In genomic region chr13:55177903-55178496, GRCm38 (mm10) we compare ENCODE assay signal across 10 mouse cellular contexts. TPM values are rescaled to one million over a fixed set of nuclear protein-coding genes. Genes with fewer than 3 reads are reported as not detected.
DNase-seq lines count a peak whose midpoint lies in the region; ATAC-seq and TF ChIP-seq lines count a peak whose summit lies in the region.
"Had no signal": no experiment of that assay in that cellular context is flagged by ENCODE, and none has a peak within 500 bp of the region (broad histone marks: within the 10 kb centered on the region; RNA-seq: fewer than 3 reads in every experiment).

No protein-coding gene starts in this region.

- ATAC-seq in hindbrain, embryonic 16.5 days = no peak
- ATAC-seq in midbrain, embryonic 11.5 days (ENCODE audit: low FRiP score) = no peak
- ATAC-seq in midbrain, embryonic 16.5 days = no peak
- ATAC-seq in forebrain, embryonic 15.5 days (replicated peaks) = no peak
- ATAC-seq in activated CD4-positive, CD25-positive, alpha-beta regulatory T cell, adult 4 months = no peak
- ATAC-seq: Patski had no signal

- H3K4me2 ChIP-seq in hindbrain, embryonic 16.5 days (ENCODE audit: low read length) = no peak overlapping the region
- H3K4me2 ChIP-seq in midbrain, embryonic 11.5 days = no peak overlapping the region
- H3K4me2 ChIP-seq in midbrain, embryonic 16.5 days (ENCODE audit: low read length) = no peak overlapping the region
- no peak overlapping the region for H3K4me2 ChIP-seq in forebrain, embryonic 15.5 days (replicated peaks)

- WGBS in hindbrain, embryonic 16.5 days = 64% methylated on average over 4 of the region's 4 CpGs
- 63% methylated on average over 4 of the region's 4 CpGs for WGBS in hindbrain, embryonic 10.5 days
- WGBS in midbrain, embryonic 11.5 days = 65% methylated on average over 4 of the region's 4 CpGs
- 65% methylated on average over 4 of the region's 4 CpGs for WGBS in midbrain, embryonic 16.5 days
- WGBS in forebrain, embryonic 15.5 days = 71% methylated on average over 4 of the region's 4 CpGs
- 63% methylated on average over 4 of the region's 4 CpGs for WGBS in olfactory bulb, adult 2 months

- H3K9me3 ChIP-seq in hindbrain, embryonic 16.5 days (ENCODE audit: control insufficient read depth, low read length) = no peaks in the 10 kb centered on the region
- no peaks in the 10 kb centered on the region for H3K9me3 ChIP-seq in hindbrain, embryonic 10.5 days
- H3K9me3 ChIP-seq in midbrain, embryonic 11.5 days (ENCODE audit: control insufficient read depth, low read length) = no peaks in the 10 kb centered on the region
- H3K9me3 ChIP-seq in midbrain, embryonic 16.5 days (replicated peaks; ENCODE audit: control insufficient read depth, low read length, poor library complexity, severe bottlenecking) = no peaks in the 10 kb centered on the region
- no peaks in the 10 kb centered on the region for H3K9me3 ChIP-seq in forebrain, embryonic 15.5 days

- H3K36me3 ChIP-seq in hindbrain, embryonic 16.5 days (ENCODE audit: control insufficient read depth, insufficient read depth, low read length) = no peaks in the 10 kb centered on the region
- H3K36me3 ChIP-seq in hindbrain, embryonic 10.5 days = no peaks in the 10 kb centered on the region
- no peaks in the 10 kb centered on the region for H3K36me3 ChIP-seq in midbrain, embryonic 11.5 days (ENCODE audit: control insufficient read depth, insufficient read depth, low read length)
- no peaks in the 10 kb centered on the region for H3K36me3 ChIP-seq in midbrain, embryonic 16.5 days (ENCODE audit: control insufficient read depth, insufficient read depth, low read length)
- H3K36me3 ChIP-seq in forebrain, embryonic 15.5 days = no peaks in the 10 kb centered on the region

- H3K9ac ChIP-seq in hindbrain, embryonic 16.5 days (ENCODE audit: low read depth, low read length) = no peak overlapping the region
- H3K9ac ChIP-seq in midbrain, embryonic 11.5 days (ENCODE audit: low read length) = no peak overlapping the region
- no peak overlapping the region for H3K9ac ChIP-seq in midbrain, embryonic 16.5 days (ENCODE audit: low read depth, low read length)
- H3K9ac ChIP-seq in forebrain, embryonic 15.5 days (replicated peaks) = no peak overlapping the region

- no peaks in the 10 kb centered on the region for H3K27me3 ChIP-seq in hindbrain, embryonic 16.5 days (replicated peaks; ENCODE audit: control insufficient read depth, insufficient read depth, low read length)
- H3K27me3 ChIP-seq in hindbrain, embryonic 10.5 days (ENCODE audit: insufficient read depth, poor library complexity, severe bottlenecking) = peaks cover 10% of the 10 kb centered on the region; the same call in 1 of the 2 replicates
- no peaks in the 10 kb centered on the region for H3K27me3 ChIP-seq in midbrain, embryonic 11.5 days (ENCODE audit: control insufficient read depth, insufficient read depth, low read length)
- no peaks in the 10 kb centered on the region for H3K27me3 ChIP-seq in midbrain, embryonic 16.5 days (ENCODE audit: control insufficient read depth, insufficient read depth, low read depth, low read length)
- no peaks in the 10 kb centered on the region for H3K27me3 ChIP-seq in forebrain, embryonic 15.5 days
- H3K27me3 ChIP-seq: Patski had no signal

- DNase-seq in hindbrain, embryonic 10.5 days (ENCODE audit: low spot score) = no peak
- DNase-seq in midbrain, embryonic 11.5 days (ENCODE audit: low spot score, missing footprints) = peak; percentile 87
- no peak for DNase-seq in thymus, postnatal 4 days

- H3K27ac ChIP-seq in hindbrain, embryonic 16.5 days (ENCODE audit: low read depth, low read length) = peak overlapping the region; percentile 29; the same call in 1 of the 2 replicates
- H3K27ac ChIP-seq in hindbrain, embryonic 10.5 days = no peak overlapping the region
- H3K27ac ChIP-seq in midbrain, embryonic 11.5 days (ENCODE audit: low read depth, low read length) = no peak overlapping the region
- no peak overlapping the region for H3K27ac ChIP-seq in midbrain, embryonic 16.5 days (ENCODE audit: low read length)
- peak overlapping the region; percentile 34; the same call in 1 of the 2 replicates for H3K27ac ChIP-seq in forebrain, embryonic 15.5 days (replicated peaks)
- no peak overlapping the region for H3K27ac ChIP-seq in olfactory bulb, adult 2 months (ENCODE audit: insufficient read depth, low read depth, low read length)

- no peaks in the 10 kb centered on the region for H3K4me1 ChIP-seq in hindbrain, embryonic 16.5 days (ENCODE audit: control insufficient read depth, insufficient read depth, low read depth, low read length)
- H3K4me1 ChIP-seq in hindbrain, embryonic 10.5 days (replicated peaks) = peaks cover 11% of the 10 kb centered on the region; the same call in 1 of the 2 replicates
- no peaks in the 10 kb centered on the region for H3K4me1 ChIP-seq in midbrain, embryonic 11.5 days (ENCODE audit: control insufficient read depth, insufficient read depth, low read length)
- no peaks in the 10 kb centered on the region for H3K4me1 ChIP-seq in midbrain, embryonic 16.5 days (ENCODE audit: control insufficient read depth, insufficient read depth, low read length)
- peaks cover 7% of the 10 kb centered on the region for H3K4me1 ChIP-seq in forebrain, embryonic 15.5 days
- H3K4me1 ChIP-seq in olfactory bulb, adult 2 months (ENCODE audit: control insufficient read depth, insufficient read depth, low read length) = peaks cover 6% of the 10 kb centered on the region

- 0 out of 2 replicates have a peak, but pooled peaks have one; percentile 10 for TF ChIP-seq POLR2A in olfactory bulb, adult 2 months (IDR thresholded peaks at IDR 0.05; ENCODE audit: insufficient read depth, low read depth, low read length)

- H3K4me3 ChIP-seq in hindbrain, embryonic 16.5 days (ENCODE audit: low read length) = no peak overlapping the region
- H3K4me3 ChIP-seq in hindbrain, embryonic 10.5 days = no peak overlapping the region
- no peak overlapping the region for H3K4me3 ChIP-seq in midbrain, embryonic 11.5 days (ENCODE audit: low read depth, low read length)
- H3K4me3 ChIP-seq in midbrain, embryonic 16.5 days (ENCODE audit: low read depth, low read length) = no peak overlapping the region
- no peak overlapping the region for H3K4me3 ChIP-seq in forebrain, embryonic 15.5 days
- H3K4me3 ChIP-seq in olfactory bulb, adult 2 months (ENCODE audit: insufficient read depth, low read depth, low read length) = no peak overlapping the region
- H3K4me3 ChIP-seq: erythroblast, embryonic 14.5 days had no signal

- no peak for TF ChIP-seq CTCF in olfactory bulb, adult 2 months (IDR thresholded peaks at IDR 0.05; ENCODE audit: insufficient read depth, low read depth, low read length)

RNA-seq across cellular contexts. Expression of gene Fgfr4, which starts 25.6 kb away (rescaled TPM):
- 1.3 and 1.6 TPM in 2 replicates for polyA plus RNA-seq in hindbrain, embryonic 16.5 days (2015; fragmentation: Nextera tagmentation; extraction: Ambion mirVana)
- polyA plus RNA-seq in hindbrain, embryonic 10.5 days (2016; fragmentation: Nextera tagmentation; extraction: Ambion mirVana) = 0.67 and 1.3 TPM in 2 replicates
- 0.18 and 0.33 TPM in 2 replicates for polyA plus RNA-seq in midbrain, embryonic 11.5 days (2014; fragmentation: Nextera tagmentation; extraction: Ambion mirVana)
- 0.60 and 0.82 TPM in 2 replicates for polyA plus RNA-seq in midbrain, embryonic 16.5 days (2015; fragmentation: Nextera tagmentation; extraction: Ambion mirVana)
- polyA plus RNA-seq in forebrain, embryonic 15.5 days (2015; fragmentation: Nextera tagmentation; extraction: Ambion mirVana) = 0.51 and 1.1 TPM in 2 replicates
- polyA plus RNA-seq in olfactory bulb, adult 2 months (2012; ENCODE audit: insufficient read depth, insufficient read length, low replicate concordance, missing spikeins) = not detected in 2 replicates
- not detected for polyA plus RNA-seq in activated CD4-positive, CD25-positive, alpha-beta regulatory T cell, adult 4 months (2017; shearing (Covaris generic))

RNA-seq across cellular contexts. Expression of gene Nsd1, which starts 31.6 kb away (rescaled TPM):
- polyA plus RNA-seq in hindbrain, embryonic 16.5 days (2015; fragmentation: Nextera tagmentation; extraction: Ambion mirVana) = 40.8 and 46.3 TPM in 2 replicates
- polyA plus RNA-seq in hindbrain, embryonic 10.5 days (2016; fragmentation: Nextera tagmentation; extraction: Ambion mirVana) = 69.3 and 73.9 TPM in 2 replicates
- 68.0 TPM in 2 replicates for polyA plus RNA-seq in midbrain, embryonic 11.5 days (2014; fragmentation: Nextera tagmentation; extraction: Ambion mirVana)
- polyA plus RNA-seq in midbrain, embryonic 16.5 days (2015; fragmentation: Nextera tagmentation; extraction: Ambion mirVana) = 45.2 and 54.8 TPM in 2 replicates
- polyA plus RNA-seq in forebrain, embryonic 15.5 days (2015; fragmentation: Nextera tagmentation; extraction: Ambion mirVana) = 59.3 and 59.5 TPM in 2 replicates
- 49.7 and 82.3 TPM in 2 replicates for polyA plus RNA-seq in olfactory bulb, adult 2 months (2012; ENCODE audit: insufficient read depth, insufficient read length, low replicate concordance, missing spikeins)
- 10 to 100 TPM; 53.0 to 53.8 TPM for polyA plus RNA-seq in activated CD4-positive, CD25-positive, alpha-beta regulatory T cell, adult 4 months (2017; shearing (Covaris generic))

RNA-seq across cellular contexts. Expression of gene Gm17617, which starts 44.7 kb away (rescaled TPM):
- not detected in 2 replicates for polyA plus RNA-seq in hindbrain, embryonic 16.5 days (2015; fragmentation: Nextera tagmentation; extraction: Ambion mirVana)
- not detected in 2 replicates for polyA plus RNA-seq in hindbrain, embryonic 10.5 days (2016; fragmentation: Nextera tagmentation; extraction: Ambion mirVana)
- not detected in 2 replicates for polyA plus RNA-seq in midbrain, embryonic 11.5 days (2014; fragmentation: Nextera tagmentation; extraction: Ambion mirVana)
- polyA plus RNA-seq in midbrain, embryonic 16.5 days (2015; fragmentation: Nextera tagmentation; extraction: Ambion mirVana) = not detected in 2 replicates
- polyA plus RNA-seq in forebrain, embryonic 15.5 days (2015; fragmentation: Nextera tagmentation; extraction: Ambion mirVana) = not detected in 2 replicates
- polyA plus RNA-seq in olfactory bulb, adult 2 months (2012; ENCODE audit: insufficient read depth, insufficient read length, low replicate concordance, missing spikeins) = not detected in 2 replicates
- polyA plus RNA-seq in activated CD4-positive, CD25-positive, alpha-beta regulatory T cell, adult 4 months (2017; shearing (Covaris generic)) = not detected
- polyA plus RNA-seq: erythroblast, embryonic 14.5 days; Patski had no signal

Comparison
In these comparisons a context has a peak if more than half of its experiments do, and no peak if none do; other contexts are left out.
1. H3K27ac ChIP-seq: peak in hindbrain, embryonic 16.5 days (single experiment) and forebrain, embryonic 15.5 days (single experiment); none in hindbrain, embryonic 10.5 days (single experiment), midbrain, embryonic 11.5 days (single experiment), midbrain, embryonic 16.5 days (single experiment) and olfactory bulb, adult 2 months (single experiment).